Mouse (Mus musculus): ENCODE results near the gene Edem1.

DNA sequence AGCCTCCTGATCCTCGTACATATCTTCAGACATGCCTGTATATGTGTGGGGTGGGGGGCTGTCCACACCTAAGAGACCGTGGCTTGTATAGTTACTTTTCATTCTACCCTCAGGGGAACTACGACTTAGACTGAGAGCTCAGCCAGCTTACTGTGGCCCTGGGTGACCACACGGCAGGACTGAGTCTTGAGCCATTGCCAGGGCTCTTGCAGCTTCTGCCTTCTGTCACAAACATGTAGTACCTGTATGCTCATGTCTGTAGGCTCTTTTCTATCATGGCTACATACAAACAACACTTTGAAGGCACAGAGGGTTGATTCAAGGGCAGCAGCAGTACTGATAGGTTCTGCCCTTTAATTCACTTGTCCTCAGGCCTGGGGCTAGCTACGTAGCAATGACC, 24.5 kb downstream of the Edem1 start:
- TF ChIP-seq CTCF (IDR thresholded peaks at IDR 0.05; ENCODE audit: borderline replicate concordance, extremely low read depth, insufficient read depth, insufficient read length) (no peak), POLR2A (IDR thresholded peaks at IDR 0.05; ENCODE audit: borderline replicate concordance, extremely low read depth, insufficient read depth, insufficient read length, poor library complexity, severe bottlenecking) (no peak)
